Mouse (Mus musculus): ENCODE measurements around the gene Ahrr.

- TF ChIP-seq POLR2A (IDR thresholded peaks at IDR 0.05; ENCODE audit: borderline replicate concordance, extremely low read depth, insufficient read depth, insufficient read length, poor library complexity, severe bottlenecking) (no peak), CTCF (IDR thresholded peaks at IDR 0.05; ENCODE audit: borderline replicate concordance, extremely low read depth, insufficient read depth, insufficient read length) (no peak)
Measured at GRCm38 (mm10) chr13:74172036-74172435, 120.1 kb downstream of the Ahrr start.
